Mouse (Mus musculus): ENCODE data around the gene Bcl11a.

Bcl11a gene

GRCm38 (mm10) chr11:24080541-24080940 lies 2.7 kb downstream of the Bcl11a start:
- DNase-seq (ENCODE audit: low read depth, low spot score): no peak

GRCm38 (mm10) chr11:24081016-24081686 lies 3.3 kb downstream of the Bcl11a start:
- DNase-seq (ENCODE audit: low read depth, low spot score): no peak

GRCm38 (mm10) chr11:24081687-24082384 lies 4.0 kb downstream of the Bcl11a start:
- DNase-seq (ENCODE audit: low read depth, low spot score): no peak

GRCm38 (mm10) chr11:24082385-24083075 lies 4.7 kb downstream of the Bcl11a start:
- DNase-seq (ENCODE audit: low read depth, low spot score): no peak

- DNase-seq (ENCODE audit: low read depth, low spot score): no peak
Observed at GRCm38 (mm10) chr11:24083076-24083405, 5.2 kb downstream of the Bcl11a start.

GRCm38 (mm10) chr11:24083423-24083822 lies 5.6 kb downstream of the Bcl11a start:
- no peak for DNase-seq (ENCODE audit: low read depth, low spot score)

GRCm38 (mm10) chr11:24084077-24084476 lies 6.2 kb downstream of the Bcl11a start:
- no peak for DNase-seq (ENCODE audit: low read depth, low spot score)

GRCm38 (mm10) chr11:24084590-24084989 lies 6.7 kb downstream of the Bcl11a start:
- no peak for DNase-seq (ENCODE audit: low read depth, low spot score)

- no peak for DNase-seq (ENCODE audit: low read depth, low spot score)
Observed at GRCm38 (mm10) chr11:24085986-24086385, 8.1 kb downstream of the Bcl11a start.

GRCm38 (mm10) chr11:24087069-24087468 lies 9.2 kb downstream of the Bcl11a start:
- no peak for DNase-seq (ENCODE audit: low read depth, low spot score)

- no peak for DNase-seq (ENCODE audit: low read depth, low spot score)
Observed at GRCm38 (mm10) chr11:24090443-24090842, 12.6 kb downstream of the Bcl11a start.

- DNase-seq (ENCODE audit: low read depth, low spot score): no peak
Observed at GRCm38 (mm10) chr11:24091393-24092080, 13.7 kb downstream of the Bcl11a start.

GRCm38 (mm10) chr11:24092618-24093017 lies 14.8 kb downstream of the Bcl11a start:
- no peak for DNase-seq (ENCODE audit: low read depth, low spot score)

- DNase-seq (ENCODE audit: low read depth, low spot score): no peak
Observed at GRCm38 (mm10) chr11:24094086-24094487, 16.2 kb downstream of the Bcl11a start.

- no peak for DNase-seq (ENCODE audit: low read depth, low spot score)
Observed at GRCm38 (mm10) chr11:24095236-24095635, 17.4 kb downstream of the Bcl11a start.

GRCm38 (mm10) chr11:24095656-24096353 lies 17.9 kb downstream of the Bcl11a start:
- no peak for DNase-seq (ENCODE audit: low read depth, low spot score)

GRCm38 (mm10) chr11:24096483-24096882 lies 18.6 kb downstream of the Bcl11a start:
- DNase-seq (ENCODE audit: low read depth, low spot score): no peak

- DNase-seq (ENCODE audit: low read depth, low spot score): no peak
Observed at GRCm38 (mm10) chr11:24097026-24097425, 19.2 kb downstream of the Bcl11a start.

- DNase-seq (ENCODE audit: low read depth, low spot score): no peak
Observed at GRCm38 (mm10) chr11:24098069-24098468, 20.2 kb downstream of the Bcl11a start.

GRCm38 (mm10) chr11:24098662-24099061 lies 20.8 kb downstream of the Bcl11a start:
- DNase-seq (ENCODE audit: low read depth, low spot score): no peak

- DNase-seq (ENCODE audit: low read depth, low spot score): no peak
Observed at GRCm38 (mm10) chr11:24099215-24099614, 21.4 kb downstream of the Bcl11a start.

GRCm38 (mm10) chr11:24099886-24100293 lies 22.0 kb downstream of the Bcl11a start:
- no peak for DNase-seq (ENCODE audit: low read depth, low spot score)
